Mouse (Mus musculus) mouse trophoblast stem cell (cell line): Measurements from ENCODE around the gene Relch.

Experiments used
- in situ Hi-C, 2 experiments: fragments of 300-500 bp; cut with MseI, MboI; formaldehyde crosslinking; loops; 2 replicates in 1 of 2; 3 replicates in 1 of 2; pipeline ENCODE4 v1.15.1; 2025

Gene Relch

GRCm38 (mm10) chr1:105795705-105796104, 132.0 kb downstream of the Relch start:
- in situ Hi-C loops, result no loop called here

- in situ Hi-C loops, result no loop called here
Observed at GRCm38 (mm10) chr1:105800570-105800969, 136.9 kb downstream of the Relch start.

- in situ Hi-C loops, result no loop called here
Observed at GRCm38 (mm10) chr1:105801252-105801651, 137.6 kb downstream of the Relch start.

- in situ Hi-C loops, result no loop called here
Observed at GRCm38 (mm10) chr1:105802941-105803340, 139.3 kb downstream of the Relch start.

- in situ Hi-C loops, result no loop called here
Observed at GRCm38 (mm10) chr1:105804285-105804684, 140.6 kb downstream of the Relch start.
